Comparison of ENCODE assay signal across 28 mouse cellular contexts in genomic region chr1:52087128-52087527, GRCm38 (mm10).
"Had no signal": no experiment of that assay in that cellular context is flagged by ENCODE, and none has a peak within 500 bp of the region (broad histone marks: within the 10 kb centered on the region; RNA-seq: fewer than 3 reads in every experiment).

No protein-coding gene starts in this region.

- H3K27ac ChIP-seq: embryonic facial prominence, embryonic 10.5 days; embryonic facial prominence, embryonic 12.5 days; embryonic facial prominence, embryonic 13.5 days; embryonic facial prominence, embryonic 15.5 days; forebrain, embryonic 10.5 days; forebrain, embryonic 12.5 days; forebrain, embryonic 13.5 days; forebrain, embryonic 15.5 days; gastrocnemius, adult 2 months had no signal

- H3K27me3 ChIP-seq: embryonic facial prominence, embryonic 12.5 days; embryonic facial prominence, embryonic 13.5 days; embryonic facial prominence, embryonic 15.5 days; forebrain, embryonic 12.5 days; forebrain, embryonic 13.5 days; forebrain, embryonic 15.5 days had no signal

- H3K4me2 ChIP-seq: embryonic facial prominence, embryonic 12.5 days; embryonic facial prominence, embryonic 13.5 days; embryonic facial prominence, embryonic 15.5 days; forebrain, embryonic 12.5 days; forebrain, embryonic 13.5 days; forebrain, embryonic 15.5 days had no signal

- H3K4me1 ChIP-seq: embryonic facial prominence, embryonic 10.5 days; embryonic facial prominence, embryonic 12.5 days; embryonic facial prominence, embryonic 13.5 days; embryonic facial prominence, embryonic 15.5 days; forebrain, embryonic 12.5 days; forebrain, embryonic 13.5 days; forebrain, embryonic 15.5 days had no signal

- H3K4me3 ChIP-seq: embryonic facial prominence, embryonic 10.5 days; embryonic facial prominence, embryonic 12.5 days; embryonic facial prominence, embryonic 13.5 days; embryonic facial prominence, embryonic 15.5 days; erythroblast, embryonic 14.5 days; forebrain, embryonic 10.5 days; forebrain, embryonic 12.5 days; forebrain, embryonic 13.5 days; forebrain, embryonic 15.5 days; gastrocnemius, adult 2 months had no signal

- H3K9me3 ChIP-seq: embryonic facial prominence, embryonic 10.5 days; embryonic facial prominence, embryonic 12.5 days; embryonic facial prominence, embryonic 13.5 days; embryonic facial prominence, embryonic 15.5 days; forebrain, embryonic 10.5 days; forebrain, embryonic 12.5 days; forebrain, embryonic 13.5 days; forebrain, embryonic 15.5 days had no signal

- H3K9ac ChIP-seq: embryonic facial prominence, embryonic 12.5 days; embryonic facial prominence, embryonic 13.5 days; embryonic facial prominence, embryonic 15.5 days; forebrain, embryonic 12.5 days; forebrain, embryonic 13.5 days; forebrain, embryonic 15.5 days; forebrain, postnatal 0 days had no signal

- DNase-seq: cerebellum, adult 2 months; cerebellum, adult 8-10 months; cerebellum, adult 9-10 months; cerebellum, adult 9-11 months; cerebellum, postnatal 10 days; cerebellum, postnatal 14 days; cerebellum, postnatal 25 days; cerebellum, postnatal 36 days; embryo, embryonic 11 days; forebrain, postnatal 0 days; gastrocnemius, adult 2 months; gastrocnemius, postnatal 10 days; gastrocnemius, postnatal 14 days; gastrocnemius, postnatal 25 days; gastrocnemius, postnatal 36 days; heart, adult 11 months; heart, adult 18-20 months had no signal

- ATAC-seq: forebrain, embryonic 13.5 days; forebrain, embryonic 14.5 days; forebrain, embryonic 15.5 days; forebrain, embryonic 16.5 days; forebrain, postnatal 0 days had no signal

- H3K36me3 ChIP-seq: embryonic facial prominence, embryonic 10.5 days; embryonic facial prominence, embryonic 12.5 days; embryonic facial prominence, embryonic 13.5 days; embryonic facial prominence, embryonic 15.5 days; forebrain, embryonic 10.5 days; forebrain, embryonic 12.5 days; forebrain, embryonic 15.5 days had no signal
